ENCODE assay signal across 41 mouse cellular contexts in the genomic region with DNA sequence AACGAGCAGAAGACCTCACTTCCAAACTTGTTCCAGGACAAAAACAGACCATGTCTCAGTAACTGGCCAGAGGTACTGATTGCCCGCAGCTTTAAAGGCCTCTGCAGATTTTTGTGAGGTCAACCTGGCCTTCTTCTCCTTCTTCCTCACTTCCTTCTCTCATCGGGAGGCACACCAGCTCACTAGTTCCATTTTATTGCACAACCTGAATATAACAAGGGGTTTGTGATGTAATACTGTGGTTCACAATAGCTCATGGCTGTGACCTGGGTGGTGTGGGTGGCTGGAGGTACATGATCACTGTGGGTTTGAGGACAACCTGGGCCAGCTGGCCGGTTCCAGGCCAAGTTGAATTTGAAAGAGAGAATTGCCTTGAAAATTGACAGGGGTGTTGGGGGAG. TPM values are rescaled to one million over a fixed set of nuclear protein-coding genes. Genes with fewer than 3 reads are reported as not detected.
"Had no signal": no experiment of that assay in that cellular context is flagged by ENCODE, and none has a peak within 500 bp of the region (broad histone marks: within the 10 kb centered on the region; RNA-seq: fewer than 3 reads in every experiment).

No protein-coding gene starts in this region.

- H3K9ac ChIP-seq: heart, embryonic 12.5 days; hindbrain, embryonic 12.5 days; hindbrain, embryonic 14.5 days; intestine, embryonic 15.5 days; limb, embryonic 13.5 days; limb, embryonic 15.5 days; liver, embryonic 13.5 days; liver, embryonic 15.5 days had no signal

- H3K27ac ChIP-seq: heart, adult 2 months; hindbrain, embryonic 10.5 days; hindbrain, embryonic 12.5 days; hindbrain, embryonic 14.5 days; intestine, embryonic 15.5 days; layer of hippocampus, adult 2 months; limb, embryonic 13.5 days; limb, embryonic 15.5 days; liver, embryonic 13.5 days; liver, embryonic 15.5 days had no signal

- H3K27me3 ChIP-seq: heart, embryonic 12.5 days; hindbrain, embryonic 12.5 days; intestine, embryonic 15.5 days; limb, embryonic 13.5 days; limb, embryonic 15.5 days; liver, embryonic 13.5 days; liver, embryonic 15.5 days had no signal

- H3K4me3 ChIP-seq: heart, adult 2 months; heart, embryonic 12.5 days; hindbrain, embryonic 10.5 days; hindbrain, embryonic 12.5 days; intestine, embryonic 15.5 days; layer of hippocampus, adult 2 months; limb, embryonic 13.5 days; limb, embryonic 15.5 days; liver, embryonic 13.5 days; liver, embryonic 15.5 days had no signal

- H3K9me3 ChIP-seq: heart, embryonic 12.5 days; hindbrain, embryonic 10.5 days; hindbrain, embryonic 12.5 days; intestine, embryonic 15.5 days; limb, embryonic 13.5 days; limb, embryonic 15.5 days; liver, embryonic 13.5 days; liver, embryonic 15.5 days had no signal

- ATAC-seq: hindbrain, embryonic 16.5 days; inflammation-experienced regulatory T-cells, adult 6 months; intestine, embryonic 15.5 days; intestine, postnatal 0 days had no signal

- H3K4me1 ChIP-seq: hindbrain, embryonic 12.5 days; intestine, embryonic 15.5 days; limb, embryonic 13.5 days; limb, embryonic 15.5 days; liver, embryonic 13.5 days; liver, embryonic 15.5 days had no signal

- H3K4me2 ChIP-seq: heart, embryonic 12.5 days; hindbrain, embryonic 12.5 days; hindbrain, embryonic 14.5 days; intestine, embryonic 15.5 days; limb, embryonic 13.5 days; limb, embryonic 15.5 days; liver, embryonic 13.5 days; liver, embryonic 15.5 days had no signal

- DNase-seq: gastrocnemius, postnatal 14 days; gastrocnemius, postnatal 36 days; heart, adult 2 months; heart, postnatal 10 days; heart, postnatal 4 days; kidney, adult 18-20 months; kidney, adult 8-10 months; kidney, postnatal 10 days; kidney, postnatal 25 days; kidney, postnatal 4 days; layer of hippocampus, adult 9-11 months; layer of hippocampus, postnatal 36 days; left cerebral cortex, postnatal 4 days; liver, embryonic 13.5 days had no signal

RNA-seq across cellular contexts. Expression of a gene that starts 59.0 kb away (rescaled TPM):
- total RNA-seq: gastrocnemius, adult 18-20 months; gastrocnemius, adult 8-10 months; gastrocnemius, postnatal 14 days; gastrocnemius, postnatal 36 days; heart, adult 2 months; heart, postnatal 10 days; heart, postnatal 25 days; heart, postnatal 4 days; layer of hippocampus, adult 2 months; layer of hippocampus, postnatal 14 days; layer of hippocampus, postnatal 36 days; left cerebral cortex, adult 18-20 months; left cerebral cortex, adult 8-10 months; left cerebral cortex, postnatal 10 days; left cerebral cortex, postnatal 25 days; left cerebral cortex, postnatal 4 days; liver, adult 2 months had no signal
- polyA plus RNA-seq: gonadal fat pad, adult 2 months; heart, adult 2 months; heart, embryonic 12.5 days; heart, embryonic 14.5 days; heart, embryonic 16.5 days; hindbrain, embryonic 12.5 days; hindbrain, embryonic 14.5 days; inflammation-experienced regulatory T-cells, adult 6 months; intestine, embryonic 15.5 days; intestine, postnatal 0 days; kidney, embryonic 14.5 days; kidney, embryonic 16.5 days; limb, embryonic 11.5 days; limb, embryonic 13.5 days; liver, adult 2 months; liver, embryonic 13.5 days; liver, embryonic 15.5 days had no signal
